Mouse (Mus musculus) liver, embryonic 11.5 days (tissue): ENCODE data around the gene Hhatl. TPM values are rescaled to one million over a fixed set of nuclear protein-coding genes. Genes with fewer than 3 reads are reported as not detected.

ENCODE experiments used
- ATAC-seq: fragments of 200-750 bp; cut with Nextera tagmentation; replicated peaks from 2 replicates; pipeline ENCODE4 v1.8.0; 2017; ENCODE audit warnings: moderate number of reproducible peaks, mild to moderate bottlenecking, moderate TSS enrichment, moderate library complexity; ENCODE audit not compliant: low FRiP score
- DNase-seq: peaks from one replicate; pipeline ENCODE4 v3.0.0-alpha.2; 2017; ENCODE audit warnings: low spot score
- H3K27ac ChIP-seq: fragments of 300-500 bp; sonication (generic); 2 replicates; pipeline ENCODE4 v1.5.1; 2014; ENCODE audit warnings: mild to moderate bottlenecking, low read depth, low read length, control low read depth
- H3K27me3 ChIP-seq: fragments of 300-500 bp; sonication (generic); replicated peaks from 2 replicates; pipeline ENCODE4 v1.6.1; 2014; ENCODE audit warnings: low read length, mixed read lengths; ENCODE audit not compliant: control insufficient read depth, insufficient read depth
- H3K36me3 ChIP-seq: fragments of 300-500 bp; sonication (generic); 2 replicates; pipeline ENCODE4 v1.6.1; 2014; ENCODE audit warnings: mild to moderate bottlenecking, low read length, moderate library complexity, mixed read lengths; ENCODE audit not compliant: control insufficient read depth, insufficient read depth
- H3K4me1 ChIP-seq: fragments of 300-500 bp; sonication (generic); replicated peaks from 2 replicates; pipeline ENCODE4 v1.6.1; 2014; ENCODE audit warnings: low read length, mixed read lengths; ENCODE audit not compliant: control insufficient read depth, insufficient read depth
- H3K4me2 ChIP-seq: fragments of 300-500 bp; sonication (generic); 2 replicates; pipeline ENCODE4 v1.6.1; 2014; ENCODE audit warnings: mild to moderate bottlenecking, control low read depth, moderate library complexity
- H3K4me3 ChIP-seq: fragments of 300-500 bp; sonication (generic); 2 replicates; pipeline ENCODE4 v1.5.1; 2014; ENCODE audit warnings: low read depth, low read length, control low read depth
- H3K9ac ChIP-seq: fragments of 300-500 bp; sonication (generic); 2 replicates; pipeline ENCODE4 v1.6.1; 2014; ENCODE audit warnings: low read depth, low read length, control low read depth
- H3K9me3 ChIP-seq: fragments of 300-500 bp; sonication (generic); 2 replicates; pipeline ENCODE4 v1.6.1; 2016; ENCODE audit warnings: low read length, inconsistent platforms, mixed read lengths; ENCODE audit not compliant: control insufficient read depth
- WGBS: fragments of 180-500 bp; shearing (Covaris S2); extraction: QIAGEN DNeasy Blood & Tissue Kit; methylation state at CpG from one replicate; pipeline ENCODE4 v1.1.7; 2014; 5-methylcytosine and 5-hydroxymethylcytosine counted together
- polyA plus RNA-seq: library from polyadenylated mRNA; unstranded; fragments of >200 nt; fragmentation: Nextera tagmentation; extraction: Ambion mirVana; gene quantifications from 2 replicates; pipeline ENCODE4 v1.2.1, GENCODE M21; 2014

Hhatl gene
- polyA plus RNA-seq, 1 experiment from 2014 or later = not detected

GRCm38 (mm10) chr9:121765166-121765855 is 27.0 kb downstream of the Hhatl start:
- no peaks in the 10 kb centered on the region for H3K9me3 ChIP-seq
- no peak overlapping the region for H3K27ac ChIP-seq
- no peak for ATAC-seq
- peaks cover 7% of the 10 kb centered on the region for H3K4me1 ChIP-seq
- H3K4me2 ChIP-seq = no peak overlapping the region
- no peak overlapping the region for H3K9ac ChIP-seq
- 90% methylated on average over 16 of the region's 16 CpGs for WGBS
- peaks cover 6% of the 10 kb centered on the region; the same call in 1 of the 2 replicates for H3K36me3 ChIP-seq
- peaks cover 14% of the 10 kb centered on the region for H3K27me3 ChIP-seq
- no peak overlapping the region for H3K4me3 ChIP-seq
- DNase-seq = no peak

GRCm38 (mm10) chr9:121763716-121764115 is 28.6 kb downstream of the Hhatl start:
- H3K27ac ChIP-seq = no peak overlapping the region
- DNase-seq (no peak), ATAC-seq (no peak)
- H3K36me3 ChIP-seq = peaks cover 6% of the 10 kb centered on the region; the same call in 1 of the 2 replicates
- H3K9ac ChIP-seq = no peak overlapping the region
- peaks cover 12% of the 10 kb centered on the region for H3K4me1 ChIP-seq
- H3K9me3 ChIP-seq = no peaks in the 10 kb centered on the region
- peaks cover 30% of the 10 kb centered on the region for H3K27me3 ChIP-seq
- WGBS = 84% methylated on average over 19 of the region's 19 CpGs
- H3K4me2 ChIP-seq = no peak overlapping the region
- H3K4me3 ChIP-seq = no peak overlapping the region

GRCm38 (mm10) chr9:121762761-121763160 is 29.5 kb downstream of the Hhatl start:
- no peak for DNase-seq
- Histone ChIP-seq H3K36me3 (peaks cover 6% of the 10 kb centered on the region; the same call in 1 of the 2 replicates), H3K9ac (no peak overlapping the region), H3K4me2 (no peak overlapping the region), H3K4me3 (no peak overlapping the region), H3K27me3 (peaks cover 32% of the 10 kb centered on the region), H3K9me3 (no peaks in the 10 kb centered on the region), H3K27ac (no peak overlapping the region), H3K4me1 (peaks cover 12% of the 10 kb centered on the region)
- 86% methylated on average over 25 of the region's 25 CpGs for WGBS
- no peak for ATAC-seq

- ATAC-seq (no peak), DNase-seq (no peak)
- peaks cover 6% of the 10 kb centered on the region; the same call in 1 of the 2 replicates for H3K36me3 ChIP-seq
- H3K4me2 ChIP-seq = no peak overlapping the region
- peaks cover 32% of the 10 kb centered on the region for H3K27me3 ChIP-seq
- H3K9me3 ChIP-seq = no peaks in the 10 kb centered on the region
- H3K4me1 ChIP-seq = peaks cover 12% of the 10 kb centered on the region
- WGBS = 91% methylated on average over 10 of the region's 10 CpGs
- H3K27ac ChIP-seq = no peak overlapping the region
- no peak overlapping the region for H3K4me3 ChIP-seq
- no peak overlapping the region for H3K9ac ChIP-seq
Measured at GRCm38 (mm10) chr9:121762248-121762647, 30.1 kb downstream of the Hhatl start.

GRCm38 (mm10) chr9:121761787-121762186 is 30.5 kb downstream of the Hhatl start:
- H3K4me3 ChIP-seq = no peak overlapping the region

GRCm38 (mm10) chr9:121761091-121761665 is 31.1 kb downstream of the Hhatl start:
- 69% methylated on average over 10 of the region's 10 CpGs for WGBS
- Histone ChIP-seq H3K27ac (no peak overlapping the region), H3K4me2 (peak overlapping the region; percentile 94), H3K9me3 (no peaks in the 10 kb centered on the region), H3K27me3 (peaks cover 32% of the 10 kb centered on the region), H3K4me1 (peaks cover 12% of the 10 kb centered on the region), H3K36me3 (peaks cover 9% of the 10 kb centered on the region; the same call in 1 of the 2 replicates), H3K9ac (no peak overlapping the region), H3K4me3 (peak overlapping the region; percentile 73)
- no peak for ATAC-seq
- no peak for DNase-seq

More at GRCm38 (mm10) chr9:121761787-121762186, 30.5 kb downstream of the Hhatl start:
- WGBS = 73% methylated on average over 8 of the region's 8 CpGs
- no peak overlapping the region for H3K27ac ChIP-seq
- peaks cover 32% of the 10 kb centered on the region for H3K27me3 ChIP-seq
- no peak overlapping the region for H3K4me2 ChIP-seq
- no peak overlapping the region for H3K9ac ChIP-seq
- DNase-seq = no peak
- peaks cover 12% of the 10 kb centered on the region for H3K4me1 ChIP-seq
- peaks cover 7% of the 10 kb centered on the region; the same call in 1 of the 2 replicates for H3K36me3 ChIP-seq
- H3K9me3 ChIP-seq = no peaks in the 10 kb centered on the region
- ATAC-seq = no peak

- H3K9me3 ChIP-seq = no peaks in the 10 kb centered on the region
- DNase-seq (peak; percentile 67), ATAC-seq (peak; percentile 34; the same call in 1 of the 2 replicates)
- H3K36me3 ChIP-seq = peaks cover 14% of the 10 kb centered on the region; the same call in 1 of the 2 replicates
- peak overlapping the region; percentile 73 for H3K4me3 ChIP-seq
- H3K9ac ChIP-seq = peak overlapping the region; percentile 74
- H3K4me2 ChIP-seq = peak overlapping the region; percentile 94
- H3K27ac ChIP-seq = peak overlapping the region; percentile 74
- H3K27me3 ChIP-seq = peaks cover 32% of the 10 kb centered on the region
- 3% methylated on average over 43 of the region's 43 CpGs for WGBS
- peaks cover 12% of the 10 kb centered on the region for H3K4me1 ChIP-seq
Measured at GRCm38 (mm10) chr9:121760271-121761090, 31.8 kb downstream of the Hhatl start.
